Mouse (Mus musculus) mesoderm, embryonic 11.5 days (tissue): Measurements from ENCODE around the gene Nosip.
A peak's percentile ranks its signal among the peaks of the same experiment; 100 is the strongest.
"Not testable (repeated sequence)": the region's sequence is repeated elsewhere in the genome, so short reads cannot be mapped to it uniquely, and the experiment has no call there.

Experiments used
- DNase-seq: peaks from one replicate; pipeline ENCODE4 v3.0.0-alpha.2; 2012; ENCODE audit warnings: low read depth, low spot score

Nosip gene

DNA sequence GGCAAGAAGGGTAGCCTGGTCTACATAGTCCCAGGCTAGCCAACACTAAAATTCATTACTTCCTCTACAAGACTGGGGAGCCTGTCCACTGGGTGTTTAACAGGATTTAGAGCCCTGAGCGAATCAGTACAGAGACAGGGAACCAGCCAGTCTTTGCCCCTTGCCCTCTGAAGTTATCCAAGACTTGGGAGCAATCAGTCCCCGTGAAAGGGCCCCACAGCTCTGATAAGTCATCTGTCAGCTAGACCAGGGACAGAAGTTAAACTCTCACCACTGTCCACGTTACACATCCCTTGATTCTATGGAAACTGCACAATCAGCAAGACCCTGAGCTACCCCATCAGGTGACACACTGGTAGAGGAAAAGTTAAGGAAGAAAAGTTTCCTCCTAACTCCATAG lies 50.3 kb downstream of the Nosip start:
- DNase-seq, result no peak

DNA sequence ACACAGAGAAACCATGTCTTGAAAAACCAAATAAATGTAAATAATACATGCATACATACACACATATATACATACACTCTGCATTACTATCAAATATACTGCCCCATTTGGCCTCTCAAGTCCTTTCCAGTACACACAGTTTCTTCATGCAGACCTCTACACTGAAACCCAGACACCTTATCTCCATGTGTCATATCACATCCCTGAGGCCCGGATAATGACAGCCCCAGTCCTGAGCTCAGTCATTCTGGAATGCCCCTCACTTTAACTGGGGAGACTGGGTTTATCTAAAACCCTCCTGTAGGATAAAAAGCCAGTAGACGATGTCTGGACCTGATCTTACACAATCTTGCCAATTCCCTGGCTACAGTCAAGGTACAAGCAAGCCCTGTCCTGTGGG lies 51.2 kb downstream of the Nosip start:
- no peak for DNase-seq

- no peak for DNase-seq
These were observed 55.3 kb downstream of the Nosip start for GRCm38 (mm10) chr7:45117566-45117965.

- no peak for DNase-seq
These were observed 56.1 kb downstream of the Nosip start for GRCm38 (mm10) chr7:45118336-45118735.

GRCm38 (mm10) chr7:45119780-45120709 lies 57.8 kb downstream of the Nosip start:
- DNase-seq, result no peak

DNA sequence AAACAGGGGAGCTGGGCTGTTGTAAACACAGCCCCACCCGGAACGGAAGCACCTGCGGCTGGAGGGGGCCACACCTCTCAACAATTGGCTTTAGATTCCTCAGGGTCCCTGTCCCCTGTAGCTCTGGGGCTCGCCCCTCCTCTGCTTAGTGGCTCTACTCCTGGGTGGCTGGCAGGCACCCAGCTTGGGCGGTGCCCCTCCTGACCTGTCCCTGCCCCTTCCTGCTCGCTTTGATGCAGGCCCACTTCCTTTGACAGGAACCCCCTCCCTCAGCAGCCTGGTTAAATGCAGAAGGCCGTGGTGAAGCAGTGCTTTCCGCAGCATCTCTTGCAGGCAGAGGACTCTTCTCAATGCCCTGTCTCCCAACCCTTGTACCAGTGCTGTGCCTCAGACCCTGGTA lies 59.2 kb downstream of the Nosip start:
- no peak for DNase-seq

GRCm38 (mm10) chr7:45121966-45122365 lies 59.7 kb downstream of the Nosip start:
- no peak for DNase-seq

DNA sequence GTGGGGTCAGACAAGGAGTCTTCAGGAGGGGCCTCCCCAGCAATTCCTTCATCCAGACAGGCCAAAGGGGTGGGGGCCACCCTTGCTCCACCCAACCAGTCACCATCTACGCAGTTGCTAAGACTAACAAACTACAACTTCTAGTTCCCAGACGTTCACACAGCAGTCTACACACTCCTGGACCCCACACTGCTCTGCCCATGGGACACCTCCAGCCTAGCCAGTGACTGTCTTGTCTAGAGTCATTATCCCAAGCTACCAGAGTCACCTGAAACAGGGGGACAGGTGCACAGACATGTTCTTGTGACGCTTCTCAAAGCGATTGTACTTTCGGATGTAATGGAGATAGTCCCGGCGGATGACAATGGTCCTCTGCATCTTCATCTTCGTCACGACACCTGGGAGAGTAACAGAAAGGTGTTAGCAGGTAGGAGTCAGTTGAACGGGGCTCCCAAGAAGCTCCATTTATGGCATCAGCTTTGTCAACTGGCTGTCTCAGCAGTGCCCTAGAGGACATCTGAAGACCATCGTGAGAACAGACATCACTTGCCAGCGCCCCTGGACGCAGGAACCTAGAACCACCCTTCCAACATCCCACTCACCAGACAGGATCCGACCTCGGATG lies 60.4 kb downstream of the Nosip start:
- DNase-seq, result no peak

DNA sequence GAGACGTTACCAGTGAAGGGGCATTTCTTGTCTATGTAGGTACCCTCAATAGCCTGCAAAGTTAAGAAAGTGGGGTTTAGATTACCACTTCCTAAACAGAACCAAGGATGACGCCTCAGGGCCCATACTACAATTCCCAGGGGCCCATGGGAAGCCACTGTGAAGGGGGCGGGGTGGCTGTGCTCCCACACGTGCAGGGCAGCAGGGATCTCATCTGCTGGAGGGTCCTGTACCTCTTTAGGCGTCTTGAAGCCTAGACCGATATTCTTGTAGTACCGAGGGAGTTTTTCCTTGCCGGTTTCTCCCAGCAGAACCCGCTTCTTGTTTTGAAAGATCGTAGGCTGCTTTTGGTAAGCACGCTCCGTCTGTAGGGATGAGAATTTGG lies 60.9 kb downstream of the Nosip start:
- DNase-seq, result no peak

DNA sequence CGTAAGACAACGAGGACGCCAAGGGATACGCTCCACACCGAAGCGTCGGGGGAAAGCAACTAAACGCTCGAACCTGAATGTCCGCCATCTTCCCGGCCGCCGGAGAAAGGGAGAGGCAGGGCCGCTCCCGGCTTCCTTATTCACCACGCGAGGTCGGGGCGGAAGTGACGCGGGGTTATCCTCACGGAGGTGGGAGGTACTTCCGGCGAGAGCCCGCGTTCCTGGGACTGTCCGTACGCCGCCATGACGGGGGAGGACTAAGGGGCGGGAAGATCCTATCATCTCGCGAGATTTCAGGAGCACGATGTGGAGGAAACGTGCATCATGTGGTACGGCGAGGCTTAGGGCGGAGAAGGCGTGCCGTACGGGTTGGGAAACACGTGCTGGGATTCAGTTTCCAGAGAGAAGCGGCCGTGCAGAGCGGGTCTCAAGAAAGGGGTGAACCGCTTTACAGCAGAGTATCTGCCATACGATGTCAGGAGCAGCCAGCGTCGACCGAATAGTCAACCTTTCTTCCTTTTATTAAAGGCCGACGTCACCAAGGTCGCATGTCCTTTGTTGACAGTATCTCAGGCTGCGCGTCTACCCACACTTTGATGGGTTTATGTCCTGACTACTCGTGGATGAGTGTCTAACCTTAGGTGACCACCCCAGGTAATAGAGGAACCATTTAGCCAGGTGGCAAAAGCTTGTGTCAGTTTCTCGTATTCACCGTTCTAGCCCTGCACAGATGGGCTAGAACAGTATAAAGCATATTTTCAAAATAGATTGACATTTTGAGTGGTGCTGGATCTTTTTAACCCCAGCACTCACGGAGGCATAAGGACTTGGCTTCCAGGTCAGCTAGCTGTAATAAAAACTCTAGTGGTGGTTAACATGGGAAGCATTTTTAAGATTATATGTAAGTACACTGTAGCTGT lies 62.3 kb downstream of the Nosip start, which contains the start of gene Rps11:
TSS of gene Rps11 (minus strand) at position 216 of the 920 bp plus-strand sequence.
- DNase-seq, result peak; percentile 100

DNA sequence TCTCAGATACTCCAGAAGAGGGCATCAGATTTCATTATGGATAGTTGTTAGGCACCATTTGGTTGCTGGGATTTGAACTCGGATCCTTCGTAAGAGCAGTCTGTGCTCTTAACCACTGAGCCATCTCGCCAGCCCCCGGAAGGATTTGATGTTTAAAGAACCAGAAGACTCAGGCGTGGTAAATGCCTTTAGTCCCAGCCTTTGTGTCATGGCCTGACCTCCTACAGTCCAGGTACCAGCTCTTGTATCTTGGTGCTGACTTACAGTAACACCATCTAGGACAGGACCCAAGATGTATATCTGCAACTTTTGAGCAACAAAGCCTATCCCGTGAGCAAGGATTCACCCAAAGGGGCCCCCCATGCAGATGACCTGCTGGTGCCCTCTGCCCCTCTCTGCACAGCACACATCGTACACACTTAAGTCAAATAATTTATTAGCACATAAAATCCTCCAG lies 62.9 kb downstream of the Nosip start:
- DNase-seq, result peak; percentile 60

DNA sequence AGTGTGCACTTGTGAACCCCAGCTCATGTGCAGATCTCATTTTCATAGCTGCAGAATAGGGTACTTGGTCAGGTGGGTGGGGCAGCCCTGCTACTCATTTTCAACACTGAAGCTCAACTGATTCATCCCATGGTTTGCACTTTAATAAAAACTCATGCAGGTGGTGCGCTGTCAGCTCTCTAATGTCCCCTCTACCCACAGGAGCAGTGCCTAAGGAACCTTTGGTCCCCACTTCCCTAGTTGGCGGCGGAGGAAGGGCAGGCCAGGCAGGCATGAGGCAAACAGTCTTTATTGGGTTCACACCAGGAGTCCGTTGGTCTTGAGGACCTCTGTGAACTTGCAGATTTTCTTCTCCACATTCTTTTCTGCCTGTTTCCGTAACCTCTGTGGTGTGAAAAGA lies 63.4 kb downstream of the Nosip start:
- not testable (repeated sequence) for DNase-seq

GRCm38 (mm10) chr7:45126147-45126843 lies 64.1 kb downstream of the Nosip start:
- DNase-seq, result no peak

DNA sequence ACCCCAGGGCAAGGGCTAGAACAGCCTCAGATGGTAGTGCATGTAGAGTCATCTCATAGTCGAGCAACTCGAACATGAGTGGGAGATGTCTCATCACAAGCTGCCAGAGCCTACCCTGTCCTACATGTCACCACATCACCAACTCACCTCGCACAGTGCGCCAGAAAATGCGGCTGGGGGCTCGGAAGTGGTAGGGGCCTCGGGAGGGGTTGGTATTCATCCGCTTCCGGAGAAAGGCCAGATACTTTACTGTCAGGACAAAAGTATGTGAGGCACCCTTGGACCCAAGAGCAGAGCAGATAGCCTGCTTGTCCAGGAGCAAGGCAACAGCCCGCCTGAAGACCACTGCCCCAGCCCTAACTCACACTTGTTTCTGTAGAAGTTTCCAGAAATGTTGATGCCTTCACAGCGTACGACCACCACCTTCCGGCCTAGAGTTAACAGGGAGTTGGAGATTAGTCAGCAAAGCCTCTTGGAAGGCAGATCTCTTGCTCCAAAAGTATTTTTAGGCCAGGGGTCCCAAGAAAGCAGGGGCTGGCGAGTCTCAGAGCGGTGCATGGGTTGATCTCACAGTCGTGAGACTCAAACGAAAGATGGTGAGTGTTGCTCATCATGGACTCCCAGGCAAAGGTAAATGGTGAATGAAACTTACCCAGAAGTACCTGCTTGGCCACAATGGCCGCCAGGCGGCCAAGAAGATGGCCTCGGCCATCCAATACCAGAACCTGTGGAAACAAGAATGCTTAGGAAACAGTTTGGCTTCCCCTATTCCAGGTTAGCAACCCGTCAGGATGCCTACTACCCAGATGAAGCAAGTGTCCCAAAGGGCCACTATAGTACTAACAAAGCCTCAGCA lies 64.8 kb downstream of the Nosip start:
- DNase-seq, result no peak
